Mouse (Mus musculus) heart, postnatal 0 days (tissue): Measurements from ENCODE around the gene Tmem234. TPM values are rescaled to one million over a fixed set of nuclear protein-coding genes. Genes with fewer than 3 reads are reported as not detected.

Experiments
- ATAC-seq: fragments of 200-750 bp; cut with Nextera tagmentation; 2 replicates; pipeline ENCODE4 v1.8.0; 2017; ENCODE audit warnings: low read depth, moderate number of reproducible peaks, moderate library complexity; ENCODE audit not compliant: insufficient read depth
- DNase-seq: peaks from one replicate; pipeline ENCODE4 v3.0.0-alpha.2; 2016; ENCODE audit warnings: low spot score
- H3K27ac ChIP-seq: fragments of 300-500 bp; sonication (generic); 2 replicates; pipeline ENCODE4 v1.5.1; 2014; ENCODE audit warnings: low read depth, mild to moderate bottlenecking
- H3K27me3 ChIP-seq: fragments of 300-500 bp; sonication (generic); 2 replicates; pipeline ENCODE4 v1.6.1; 2014; ENCODE audit warnings: low read length, mixed read lengths; ENCODE audit not compliant: control insufficient read depth, insufficient read depth
- H3K36me3 ChIP-seq: fragments of 300-500 bp; sonication (generic); replicated peaks from 2 replicates; pipeline ENCODE4 v1.6.1; 2014; ENCODE audit warnings: low read length, mixed read lengths; ENCODE audit not compliant: control insufficient read depth, insufficient read depth
- H3K4me1 ChIP-seq: fragments of 300-500 bp; sonication (generic); 2 replicates; pipeline ENCODE4 v1.6.1; 2014; ENCODE audit warnings: antibody characterized with exemption; ENCODE audit not compliant: control insufficient read depth, insufficient read depth
- H3K4me2 ChIP-seq: fragments of 300-500 bp; sonication (generic); 2 replicates; pipeline ENCODE4 v1.6.1; 2014; ENCODE audit warnings: low read depth, mild to moderate bottlenecking, low read length, moderate library complexity
- H3K4me3 ChIP-seq: fragments of 300-500 bp; sonication (generic); 2 replicates; pipeline ENCODE4 v1.5.1; 2014; ENCODE audit warnings: low read depth, low read length
- H3K9ac ChIP-seq: fragments of 300-500 bp; sonication (generic); replicated peaks from 2 replicates; pipeline ENCODE4 v1.6.1; 2014; ENCODE audit warnings: low read depth, low read length, mixed read lengths
- H3K9me3 ChIP-seq: fragments of 300-500 bp; sonication (generic); replicated peaks from 2 replicates; pipeline ENCODE4 v1.6.1; 2016; ENCODE audit warnings: low read length; ENCODE audit not compliant: control insufficient read depth
- CTCF ChIP-seq: IDR thresholded peaks from 2 replicates; pipeline ENCODE4 v1.5.1; 2016; ENCODE audit warnings: antibody characterized with exemption, control low read depth, low read depth
- EP300 ChIP-seq: IDR thresholded peaks from 2 replicates; pipeline ENCODE4 v1.6.1; 2016; ENCODE audit warnings: antibody characterized with exemption, low read depth
- WGBS: fragments of 180-500 bp; shearing (Covaris S2); extraction: QIAGEN DNeasy Blood & Tissue Kit; methylation state at CpG from one replicate; pipeline ENCODE4 v1.1.7; 2014; 5-methylcytosine and 5-hydroxymethylcytosine counted together
- polyA plus RNA-seq: library from polyadenylated mRNA; unstranded; fragments of >200 nt; fragmentation: Nextera tagmentation; extraction: Ambion mirVana; gene quantifications from 2 replicates; pipeline ENCODE4 v1.2.1, GENCODE M21; 2015
- total RNA-seq: library from RNA; depleted of rRNA; stranded (reverse); fragments of >200 nt; gene quantifications from 2 replicates; pipeline ENCODE4 v1.2.3, GENCODE M21; 2014; ENCODE audit warnings: low replicate concordance

The Tmem234 gene
- total and polyA plus RNA-seq, 2 experiments from 2014 or later, result 115 to 161 TPM

DNA sequence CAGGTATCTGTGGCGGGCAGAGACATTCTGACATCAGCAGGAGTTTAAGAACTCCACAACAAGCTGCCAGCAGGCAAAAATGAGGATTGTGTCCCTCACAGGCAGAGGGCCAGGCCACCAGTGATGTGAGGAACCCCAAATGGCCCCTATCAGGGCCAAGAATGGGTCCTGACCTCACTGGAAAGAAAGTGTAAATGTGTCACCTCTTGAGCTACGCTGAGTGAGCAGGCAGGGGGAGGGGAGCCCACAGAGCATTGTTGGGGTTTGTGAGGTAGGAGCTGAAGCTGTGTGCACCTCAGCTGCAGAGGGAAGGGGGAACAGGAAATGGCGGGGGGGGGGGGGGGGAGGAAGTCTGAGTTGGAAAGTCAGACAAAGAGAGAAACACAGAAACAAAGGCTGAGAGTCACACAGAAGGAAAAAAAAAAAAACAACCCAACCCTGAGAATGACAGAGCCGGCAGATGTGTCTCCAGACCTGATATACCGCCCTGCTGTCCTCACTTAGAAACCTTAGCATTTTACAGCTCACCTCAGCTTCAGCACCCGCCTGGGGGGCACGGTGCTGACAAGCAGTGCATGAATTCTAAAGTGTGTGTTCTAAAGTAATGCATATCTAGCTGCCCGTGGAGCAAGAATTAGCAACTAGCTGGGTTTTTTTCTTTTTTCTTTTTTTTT is 25.2 kb upstream of the Tmem234 start:
- H3K27ac ChIP-seq, result peak overlapping the region; percentile 36; the same call in 1 of the 2 replicates
- WGBS, result 44% methylated on average over 7 of the region's 8 CpGs

DNA sequence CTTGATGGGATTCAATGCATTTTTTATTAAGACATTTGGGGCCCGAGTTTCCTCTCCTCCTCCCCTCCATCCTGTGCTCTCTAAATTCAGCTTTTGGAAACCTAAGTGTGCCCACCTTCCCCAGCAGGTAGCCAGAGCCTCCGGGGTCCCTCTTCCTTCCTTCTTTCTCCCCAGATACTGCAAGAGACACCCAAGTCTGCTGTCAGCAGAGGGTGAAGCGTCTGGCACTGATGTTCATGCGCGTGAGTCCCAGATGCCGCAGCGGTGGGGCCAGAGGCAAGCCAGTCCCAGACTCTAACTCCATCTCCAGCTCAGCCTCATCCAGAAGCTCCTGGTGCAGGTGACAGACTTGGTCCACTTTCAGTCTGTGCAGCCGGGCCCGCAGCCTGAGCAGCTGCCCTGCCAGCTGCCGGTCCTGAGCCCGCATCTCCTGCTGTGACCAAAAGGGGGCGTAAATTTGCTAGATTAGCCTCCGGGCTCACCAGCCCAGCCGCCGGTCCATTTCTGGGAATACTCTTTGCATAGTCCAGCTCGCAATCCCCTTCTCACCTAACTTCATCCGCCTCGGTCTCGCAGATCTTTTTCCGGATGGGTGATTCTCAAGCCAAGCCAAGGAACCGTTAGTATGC is 23.5 kb upstream of the Tmem234 start:
- WGBS, result 26% methylated on average over 21 of the region's 21 CpGs
- peak overlapping the region; percentile 26; the same call in 1 of the 2 replicates for H3K4me3 ChIP-seq
- TF ChIP-seq CTCF (peak; percentile 45), EP300 (no peak)

More for the DNA sequence above, 25.2 kb upstream of the Tmem234 start:
- no peak for TF ChIP-seq CTCF
- TF ChIP-seq EP300, result no peak
- Histone ChIP-seq H3K9me3 (no peaks in the 10 kb centered on the region), H3K27me3 (no peaks in the 10 kb centered on the region), H3K4me3 (no peak overlapping the region), H3K4me1 (peaks cover 13% of the 10 kb centered on the region; the same call in 1 of the 2 replicates), H3K36me3 (no peaks in the 10 kb centered on the region), H3K4me2 (peak overlapping the region; percentile 17; the same call in 1 of the 2 replicates), H3K9ac (no peak overlapping the region)
- ATAC-seq (peak; percentile 42; the same call in 1 of the 2 replicates), DNase-seq (peak; percentile 52)

DNA sequence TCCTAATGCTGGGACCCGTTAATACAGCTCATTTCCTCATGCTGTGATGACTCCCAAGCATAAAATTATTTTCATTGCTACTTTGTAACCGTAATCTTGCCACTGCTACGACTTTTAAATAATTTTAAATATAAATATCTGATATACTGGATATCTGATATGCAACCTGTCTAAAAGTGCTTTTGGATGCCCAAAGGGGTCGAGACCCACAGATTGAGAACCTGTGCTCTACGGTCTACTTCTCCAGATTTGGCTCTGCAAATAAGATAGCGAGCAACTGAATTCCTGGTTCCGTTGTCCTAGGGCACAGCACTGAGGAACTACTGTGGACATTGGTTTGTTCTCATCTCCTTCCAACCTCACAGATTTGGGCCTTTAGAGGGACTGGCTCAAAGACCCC is 22.8 kb upstream of the Tmem234 start:
- Histone ChIP-seq H3K27ac (peak overlapping the region; percentile 63), H3K4me1 (peaks cover 11% of the 10 kb centered on the region; the same call in 1 of the 2 replicates), H3K4me2 (peak overlapping the region; percentile 51), H3K9ac (no peak overlapping the region), H3K36me3 (no peaks in the 10 kb centered on the region), H3K9me3 (no peaks in the 10 kb centered on the region), H3K27me3 (no peaks in the 10 kb centered on the region), H3K4me3 (0 out of 2 replicates have a peak overlapping the region, but pooled peaks have one; percentile 26)
- TF ChIP-seq EP300 (no peak), CTCF (no peak)
- DNase-seq, result no peak
- 69% methylated on average over 7 of the region's 7 CpGs for WGBS
- ATAC-seq, result no peak

More for the DNA sequence above, 23.5 kb upstream of the Tmem234 start:
- peak; percentile 21; the same call in 1 of the 2 replicates for ATAC-seq
- no peak overlapping the region for H3K27ac ChIP-seq
- DNase-seq, result peak; percentile 50
- peaks cover 13% of the 10 kb centered on the region; the same call in 1 of the 2 replicates for H3K4me1 ChIP-seq
- no peaks in the 10 kb centered on the region for H3K27me3 ChIP-seq
- no peaks in the 10 kb centered on the region for H3K9me3 ChIP-seq
- peak overlapping the region; percentile 51 for H3K4me2 ChIP-seq
- 0 out of 2 replicates have a peak overlapping the region, but pooled peaks have one; percentile 30 for H3K9ac ChIP-seq
- no peaks in the 10 kb centered on the region for H3K36me3 ChIP-seq

DNA sequence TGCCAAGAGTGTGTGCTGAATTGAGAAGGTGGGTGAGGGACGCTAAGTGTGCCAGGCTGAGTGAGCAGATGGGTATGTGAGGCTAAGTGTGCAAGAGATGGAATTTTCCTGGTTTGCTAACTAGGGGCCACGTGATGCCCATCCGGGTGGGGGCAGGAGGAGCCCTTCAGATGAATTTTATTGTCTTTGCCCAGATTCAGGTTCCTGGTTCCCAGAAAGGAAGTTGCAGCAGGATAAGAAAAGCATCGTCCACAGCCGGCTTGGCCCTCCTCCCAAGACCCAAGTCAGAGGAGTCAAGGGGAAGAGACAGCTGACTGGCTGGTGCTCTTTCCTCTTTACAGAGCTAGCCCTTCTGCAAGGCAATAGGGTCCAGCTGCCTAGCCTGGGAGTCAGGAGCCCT is 22.0 kb upstream of the Tmem234 start, which contains the start of gene Fam167b:
Fam167b (minus strand) TSS at position 84 of the 400 bp plus-strand sequence.
- WGBS, result 43% methylated on average over 5 of the region's 5 CpGs
- no peaks in the 10 kb centered on the region for H3K36me3 ChIP-seq
- ATAC-seq (peak; percentile 45; the same call in 1 of the 2 replicates), DNase-seq (peak; percentile 54)
- peaks cover 7% of the 10 kb centered on the region; the same call in 1 of the 2 replicates for H3K4me1 ChIP-seq
- TF ChIP-seq EP300 (no peak), CTCF (no peak)
- no peaks in the 10 kb centered on the region for H3K9me3 ChIP-seq
- H3K27ac ChIP-seq, result peak within 1 kb of the TSS; percentile 66
- H3K9ac ChIP-seq, result no peak within 1 kb of the TSS
- no peaks in the 10 kb centered on the region for H3K27me3 ChIP-seq
- H3K4me2 ChIP-seq, result peak within 1 kb of the TSS; percentile 51
- H3K4me3 ChIP-seq, result peak within 1 kb of the TSS; percentile 26; the same call in 1 of the 2 replicates

DNA sequence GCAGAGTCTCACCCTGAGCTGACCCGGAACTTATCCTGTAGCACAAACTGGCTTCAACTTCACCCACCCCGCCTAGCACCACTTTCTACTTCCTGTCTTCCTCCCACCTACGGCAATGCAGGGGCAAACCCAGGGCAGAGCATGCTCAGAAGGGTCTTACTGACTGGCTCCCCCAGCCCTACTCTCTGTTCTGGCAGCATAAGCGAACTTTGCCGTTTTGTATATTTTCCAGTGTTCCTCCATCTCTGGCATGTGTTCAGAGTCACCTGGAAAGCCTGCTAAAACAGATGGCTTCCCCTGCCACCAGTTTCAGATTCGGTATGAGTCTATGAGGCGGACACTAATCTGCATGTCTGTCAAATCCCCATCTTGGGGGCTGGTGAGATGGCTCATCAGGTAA is 20.1 kb upstream of the Tmem234 start:
- no peaks in the 10 kb centered on the region for H3K36me3 ChIP-seq
- ATAC-seq (no peak), DNase-seq (peak; percentile 8)
- peaks cover 14% of the 10 kb centered on the region for H3K4me1 ChIP-seq
- no peak overlapping the region for H3K9ac ChIP-seq
- no peaks in the 10 kb centered on the region for H3K27me3 ChIP-seq
- no peak overlapping the region for H3K4me3 ChIP-seq
- TF ChIP-seq CTCF (no peak), EP300 (no peak)
- WGBS, result 56% methylated on average over 7 of the region's 7 CpGs
- peak overlapping the region; percentile 52 for H3K27ac ChIP-seq
- no peaks in the 10 kb centered on the region for H3K9me3 ChIP-seq
- H3K4me2 ChIP-seq, result no peak overlapping the region
